Mouse (Mus musculus): ENCODE measurements around the gene Stxbp6.

DNA sequence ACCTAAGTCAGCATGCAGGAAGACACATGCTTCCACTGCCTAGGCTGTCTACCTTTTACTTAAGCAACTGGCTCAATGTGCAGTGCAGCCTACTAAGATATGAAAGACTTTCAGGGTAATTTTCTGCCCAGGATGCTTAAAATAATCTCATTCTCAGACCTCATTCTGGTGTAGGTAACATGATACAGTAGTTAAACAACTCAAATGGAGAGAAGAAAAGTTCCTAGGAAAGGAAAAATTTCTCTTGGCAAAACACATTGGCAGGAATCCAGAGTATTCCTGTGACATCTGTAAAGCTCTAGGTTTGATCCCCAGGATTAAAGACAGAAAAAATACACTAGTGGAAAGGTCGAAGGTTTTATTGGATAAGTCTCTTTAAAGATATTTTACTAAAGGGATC is 107.1 kb downstream of the Stxbp6 start:
- TF ChIP-seq MXI1 (IDR thresholded peaks at IDR 0.05; ENCODE audit: low read depth, low read length) (no peak), POLR2A (IDR thresholded peaks at IDR 0.05; ENCODE audit: control insufficient read depth in 1 of 2, insufficient read depth in 1 of 2, low read depth in 1 of 2, low read length in 2 of 2, poor library complexity in 1 of 2) (no peak), EP300 (IDR thresholded peaks at IDR 0.05; ENCODE audit: low read depth in 1 of 2, low read length in 2 of 2) (no peak), CTCF (IDR thresholded peaks at IDR 0.05 in 2 of 3, conservative IDR thresholded peaks at IDR 0.05 in 1 of 3; ENCODE audit: control insufficient read depth in 1 of 3, insufficient read depth in 1 of 3, low read depth in 2 of 3, low read length in 3 of 3, poor library complexity in 1 of 3, severe bottlenecking in 1 of 3) (no peak), MAX (IDR thresholded peaks at IDR 0.05; ENCODE audit: low read length) (no peak), E2F4 (IDR thresholded peaks at IDR 0.05; ENCODE audit: borderline replicate concordance, low read depth, low read length) (no peak), ELF1 (IDR thresholded peaks at IDR 0.05; ENCODE audit: low read depth, low read length) (no peak), ZMIZ1 (IDR thresholded peaks at IDR 0.05; ENCODE audit: low read depth, low read length) (no peak), TAL1 (IDR thresholded peaks at IDR 0.05; ENCODE audit: low read length) (no peak), GABPA (IDR thresholded peaks at IDR 0.05; ENCODE audit: low read depth, low read length) (no peak), ZC3H11A (IDR thresholded peaks at IDR 0.05; ENCODE audit: low read depth, low read length) (no peak)
